In genomic region chr17:28696641-28697040, GRCm38 (mm10) we compare ENCODE assay signal across 10 mouse cellular contexts. TPM values are rescaled to one million over a fixed set of nuclear protein-coding genes. Genes with fewer than 3 reads are reported as not detected.
DNase-seq lines count a peak whose midpoint lies in the region; ATAC-seq and TF ChIP-seq lines count a peak whose summit lies in the region.
"Had no signal": no experiment of that assay in that cellular context is flagged by ENCODE, and none has a peak within 500 bp of the region (broad histone marks: within the 10 kb centered on the region; RNA-seq: fewer than 3 reads in every experiment).

No protein-coding gene starts in this region.

- H3K36me3 ChIP-seq in lung, embryonic 14.5 days (ENCODE audit: insufficient read depth) = peaks cover 7% of the 10 kb centered on the region; the same call in 1 of the 2 replicates
- H3K36me3 ChIP-seq in intestine, postnatal 0 days (ENCODE audit: control insufficient read depth, insufficient read depth) = peaks cover 7% of the 10 kb centered on the region; the same call in 1 of the 2 replicates
- H3K36me3 ChIP-seq in liver, embryonic 16.5 days (ENCODE audit: control insufficient read depth, insufficient read depth) = no peaks in the 10 kb centered on the region

- 11% methylated on average over 2 of the region's 2 CpGs for WGBS in lung, embryonic 14.5 days
- WGBS in bone marrow, adult 2 months = 33% methylated on average over 2 of the region's 2 CpGs
- WGBS in intestine, postnatal 0 days = 9% methylated on average over 2 of the region's 2 CpGs
- 10% methylated on average over 2 of the region's 2 CpGs for WGBS in liver, embryonic 16.5 days (ENCODE audit: insufficient replicate concordance)

- no peak overlapping the region for H3K9ac ChIP-seq in lung, embryonic 14.5 days
- no peak overlapping the region for H3K9ac ChIP-seq in intestine, postnatal 0 days (ENCODE audit: low read depth, low read length)
- no peak overlapping the region for H3K9ac ChIP-seq in liver, embryonic 16.5 days (ENCODE audit: low read depth, low read length)

- DNase-seq in lung, embryonic 14.5 days = peak; percentile 73
- no peak for DNase-seq in lung, postnatal 14 days
- DNase-seq in heart, adult 11 months = no peak
- DNase-seq: right cerebral cortex, postnatal 25 days had no signal

- H3K4me1 ChIP-seq in lung, embryonic 14.5 days (ENCODE audit: insufficient read depth) = peaks cover 37% of the 10 kb centered on the region
- H3K4me1 ChIP-seq in bone marrow, adult 2 months (ENCODE audit: control insufficient read depth, insufficient read depth, low read length) = peaks cover 7% of the 10 kb centered on the region
- H3K4me1 ChIP-seq in intestine, postnatal 0 days (replicated peaks; ENCODE audit: control insufficient read depth, insufficient read depth, low read length) = peaks cover 22% of the 10 kb centered on the region
- H3K4me1 ChIP-seq in liver, embryonic 16.5 days (ENCODE audit: control insufficient read depth, low read depth, low read length) = peaks cover 55% of the 10 kb centered on the region

- H3K4me3 ChIP-seq in lung, embryonic 14.5 days (ENCODE audit: low read depth, low read length) = no peak overlapping the region
- H3K4me3 ChIP-seq in bone marrow, adult 2 months (replicated peaks; ENCODE audit: control insufficient read depth, low read depth, low read length) = no peak overlapping the region
- no peak overlapping the region for H3K4me3 ChIP-seq in intestine, postnatal 0 days (ENCODE audit: low read depth, low read length)
- H3K4me3 ChIP-seq in liver, embryonic 16.5 days (ENCODE audit: low read depth, low read length) = no peak overlapping the region
- H3K4me3 ChIP-seq: limb, embryonic 10.5 days; myocyte had no signal

- no peaks in the 10 kb centered on the region for H3K27me3 ChIP-seq in lung, embryonic 14.5 days (ENCODE audit: insufficient read depth, low read length)
- H3K27me3 ChIP-seq in intestine, postnatal 0 days (replicated peaks; ENCODE audit: control insufficient read depth, insufficient read depth, low read length) = no peaks in the 10 kb centered on the region
- no peaks in the 10 kb centered on the region for H3K27me3 ChIP-seq in liver, embryonic 16.5 days (ENCODE audit: control insufficient read depth, insufficient read depth, low read depth, low read length)

- peak overlapping the region; percentile 21 for H3K4me2 ChIP-seq in lung, embryonic 14.5 days
- H3K4me2 ChIP-seq in intestine, postnatal 0 days (replicated peaks; ENCODE audit: low read depth) = no peak overlapping the region; the same call in 1 of the 2 replicates
- peak overlapping the region; percentile 21 for H3K4me2 ChIP-seq in liver, embryonic 16.5 days (ENCODE audit: low read depth, low read length)

- TF ChIP-seq POLR2A in bone marrow, adult 2 months (IDR thresholded peaks at IDR 0.05; ENCODE audit: borderline replicate concordance, control insufficient read depth, low read depth, low read length) = no peak

- peak overlapping the region; percentile 75; the same call in 1 of the 2 replicates for H3K27ac ChIP-seq in lung, embryonic 14.5 days (ENCODE audit: low read depth)
- peak overlapping the region; percentile 24; the same call in 1 of the 2 replicates for H3K27ac ChIP-seq in bone marrow, adult 2 months (ENCODE audit: control insufficient read depth, insufficient read depth, low read depth, low read length, poor library complexity)
- H3K27ac ChIP-seq in intestine, postnatal 0 days (ENCODE audit: low read depth, low read length) = peak overlapping the region; percentile 60; the same call in 1 of the 2 replicates
- 0 out of 2 replicates have a peak overlapping the region, but pooled peaks have one; percentile 33 for H3K27ac ChIP-seq in liver, embryonic 16.5 days (ENCODE audit: low read length)
- H3K27ac ChIP-seq: limb, embryonic 10.5 days had no signal

- H3K9me3 ChIP-seq in lung, embryonic 14.5 days (ENCODE audit: low read depth, low read length) = no peaks in the 10 kb centered on the region
- no peaks in the 10 kb centered on the region for H3K9me3 ChIP-seq in intestine, postnatal 0 days (ENCODE audit: control insufficient read depth)
- no peaks in the 10 kb centered on the region for H3K9me3 ChIP-seq in liver, embryonic 16.5 days (replicated peaks; ENCODE audit: control insufficient read depth, low read length)
- H3K9me3 ChIP-seq: limb, embryonic 10.5 days had no signal

- ATAC-seq in lung, embryonic 14.5 days (ENCODE audit: insufficient read depth) = no peak
- no peak for ATAC-seq in intestine, postnatal 0 days
- ATAC-seq in liver, embryonic 16.5 days (ENCODE audit: low read depth) = no peak
- ATAC-seq in cerebellum, adult (ENCODE audit: insufficient number of reproducible peaks, low FRiP score, low TSS enrichment) = no peak

- no peak for TF ChIP-seq CTCF in lung, embryonic 14.5 days (IDR thresholded peaks at IDR 0.05; ENCODE audit: low read depth)
- TF ChIP-seq CTCF in bone marrow, adult 2 months (IDR thresholded peaks at IDR 0.05; ENCODE audit: control insufficient read depth, insufficient read depth, low read length) = no peak
- no peak for TF ChIP-seq CTCF in intestine, postnatal 0 days (IDR thresholded peaks at IDR 0.05; ENCODE audit: low read depth)

RNA-seq across cellular contexts. Expression of gene Mapk14, which starts 5.5 kb away (rescaled TPM):
- 76.1 and 77.4 TPM in 2 replicates for polyA plus RNA-seq in lung, embryonic 14.5 days (2014; fragmentation: Nextera tagmentation; extraction: Ambion mirVana)
- 35.7 and 100 TPM in 2 replicates for polyA plus RNA-seq in bone marrow, adult 2 months (2011; ENCODE audit: insufficient read depth, insufficient read length, low replicate concordance, missing spikeins)
- 23.6 and 24.6 TPM in 2 replicates for polyA plus RNA-seq in intestine, postnatal 0 days (2015; fragmentation: Nextera tagmentation; extraction: Ambion mirVana)
- polyA plus RNA-seq in liver, embryonic 16.5 days (2015; fragmentation: Nextera tagmentation; extraction: Ambion mirVana) = 22.1 and 25.9 TPM in 2 replicates

RNA-seq across cellular contexts. Expression of gene Slc26a8, which starts 6.6 kb away (rescaled TPM):
- polyA plus RNA-seq in lung, embryonic 14.5 days (2014; fragmentation: Nextera tagmentation; extraction: Ambion mirVana) = 0.33 and 0.49 TPM in 2 replicates
- 5.3 and 5.9 TPM in 2 replicates for polyA plus RNA-seq in bone marrow, adult 2 months (2011; ENCODE audit: insufficient read depth, insufficient read length, low replicate concordance, missing spikeins)
- 0.17 and 0.40 TPM in 2 replicates for polyA plus RNA-seq in intestine, postnatal 0 days (2015; fragmentation: Nextera tagmentation; extraction: Ambion mirVana)
- polyA plus RNA-seq in liver, embryonic 16.5 days (2015; fragmentation: Nextera tagmentation; extraction: Ambion mirVana) = 0.07 and 0.29 TPM in 2 replicates
- polyA plus RNA-seq: myocyte had no signal

RNA-seq across cellular contexts. Expression of gene AC170998.1, which starts 29.2 kb away (rescaled TPM):
- polyA plus RNA-seq in lung, embryonic 14.5 days (2014; fragmentation: Nextera tagmentation; extraction: Ambion mirVana) = 3.1 and 5.2 TPM in 2 replicates
- 2.7 and 6.1 TPM in 2 replicates for polyA plus RNA-seq in bone marrow, adult 2 months (2011; ENCODE audit: insufficient read depth, insufficient read length, low replicate concordance, missing spikeins)
- polyA plus RNA-seq in intestine, postnatal 0 days (2015; fragmentation: Nextera tagmentation; extraction: Ambion mirVana) = 1.2 and 1.5 TPM in 2 replicates
- 1.5 TPM in 2 replicates for polyA plus RNA-seq in liver, embryonic 16.5 days (2015; fragmentation: Nextera tagmentation; extraction: Ambion mirVana)
- polyA plus RNA-seq: myocyte had no signal

Comparison
In these comparisons a context has a peak if more than half of its experiments do, and no peak if none do; other contexts are left out.
1. H3K27ac ChIP-seq: peak in every context shown above with its lines; median percentile 75 in lung, embryonic 14.5 days; 60 in intestine, postnatal 0 days; 33 in liver, embryonic 16.5 days; 24 in bone marrow, adult 2 months.